Mouse (Mus musculus) testis, adult 2 months (tissue): Measurements from ENCODE around the gene Wfdc10. TPM values are rescaled to one million over a fixed set of nuclear protein-coding genes. Genes with fewer than 3 reads are reported as not detected.

Experiments
- H3K27ac ChIP-seq: fragments of 200-500 bp; 2 replicates; pipeline ENCODE4 v1.5.1; 2012; ENCODE audit warnings: low read depth, low read length; ENCODE audit not compliant: control insufficient read depth, insufficient read depth
- H3K27me3 ChIP-seq: fragments of 200-500 bp; 2 replicates; pipeline ENCODE4 v1.6.1; 2012; ENCODE audit warnings: mild to moderate bottlenecking, low read length, moderate library complexity; ENCODE audit not compliant: control insufficient read depth, insufficient read depth
- H3K36me3 ChIP-seq: fragments of 200-500 bp; 2 replicates; pipeline ENCODE4 v1.6.1; 2012; ENCODE audit warnings: mild to moderate bottlenecking, low read length; ENCODE audit not compliant: control insufficient read depth, insufficient read depth
- H3K4me1 ChIP-seq: fragments of 200-500 bp; 2 replicates; pipeline ENCODE4 v1.6.1; 2012; ENCODE audit warnings: low read length; ENCODE audit not compliant: control insufficient read depth, insufficient read depth
- H3K4me3 ChIP-seq: fragments of 200-500 bp; 2 replicates; pipeline ENCODE4 v1.5.1; 2012; ENCODE audit warnings: low read depth, mild to moderate bottlenecking, low read length, moderate library complexity, mixed read lengths; ENCODE audit not compliant: control insufficient read depth
- CTCF ChIP-seq: fragments of 200-500 bp; IDR thresholded peaks from 2 replicates; pipeline ENCODE4 v1.5.1; 2012; ENCODE audit warnings: low read depth, mild to moderate bottlenecking, inconsistent platforms, low read length, moderate library complexity; ENCODE audit not compliant: control insufficient read depth, insufficient read depth, insufficient replicate concordance
- POLR2A ChIP-seq: fragments of 200-500 bp; IDR thresholded peaks from 2 replicates; pipeline ENCODE4 v1.6.1; 2012; ENCODE audit warnings: low read depth, mild to moderate bottlenecking, inconsistent platforms, low read length, moderate library complexity; ENCODE audit not compliant: control insufficient read depth
- polyA plus RNA-seq: library from polyadenylated mRNA; depleted of rRNA; stranded (reverse); fragments of >200 nt; gene quantifications from 2 replicates; pipeline ENCODE4 v1.2.3, GENCODE M21; 2012

Wfdc10 gene
- polyA plus RNA-seq, 1 experiment: 163 TPM

DNA sequence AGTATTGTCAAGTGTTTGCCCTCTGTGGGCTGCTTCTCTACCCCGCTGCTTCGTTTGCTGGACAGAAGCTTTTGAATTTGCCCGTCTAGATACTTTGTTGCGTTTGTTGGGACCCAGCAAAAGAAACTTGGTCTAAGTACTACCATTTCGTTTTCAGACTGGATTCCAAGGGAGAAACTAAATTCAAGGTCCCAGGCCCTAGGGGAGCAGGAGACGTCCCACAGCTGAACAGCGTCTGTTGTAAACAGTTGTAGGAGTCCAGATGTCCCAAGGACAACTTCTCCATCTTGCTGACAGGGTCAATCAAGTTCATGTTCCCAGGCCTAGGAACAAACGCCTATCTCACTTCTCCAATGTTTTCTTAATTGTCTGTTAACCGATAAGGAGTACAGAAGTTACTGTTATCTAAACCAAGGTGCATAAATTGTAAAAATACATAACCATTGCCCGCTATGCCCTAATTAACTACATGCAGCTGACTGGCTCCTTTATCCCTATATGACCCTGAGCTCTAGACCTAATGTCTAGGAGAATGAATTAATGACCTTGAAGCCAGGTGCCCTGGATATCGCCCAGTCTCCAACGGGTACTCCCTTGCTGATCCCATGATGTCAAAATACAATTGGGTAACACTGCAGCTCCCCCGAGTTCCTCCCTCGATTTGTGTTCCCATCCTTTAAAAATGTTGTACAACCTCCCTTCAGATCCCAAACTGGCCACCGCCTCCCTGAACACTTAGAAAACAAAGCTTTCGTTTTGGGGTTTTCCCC lies 21.3 kb downstream of the Wfdc10 start:
- Histone ChIP-seq H3K36me3 (no peaks in the 10 kb centered on the region), H3K4me3 (no peak overlapping the region), H3K27me3 (no peaks in the 10 kb centered on the region), H3K4me1 (peaks cover 12% of the 10 kb centered on the region), H3K27ac (peak overlapping the region; percentile 51; the same call in 1 of the 2 replicates)
- TF ChIP-seq POLR2A (no peak), CTCF (no peak)

DNA sequence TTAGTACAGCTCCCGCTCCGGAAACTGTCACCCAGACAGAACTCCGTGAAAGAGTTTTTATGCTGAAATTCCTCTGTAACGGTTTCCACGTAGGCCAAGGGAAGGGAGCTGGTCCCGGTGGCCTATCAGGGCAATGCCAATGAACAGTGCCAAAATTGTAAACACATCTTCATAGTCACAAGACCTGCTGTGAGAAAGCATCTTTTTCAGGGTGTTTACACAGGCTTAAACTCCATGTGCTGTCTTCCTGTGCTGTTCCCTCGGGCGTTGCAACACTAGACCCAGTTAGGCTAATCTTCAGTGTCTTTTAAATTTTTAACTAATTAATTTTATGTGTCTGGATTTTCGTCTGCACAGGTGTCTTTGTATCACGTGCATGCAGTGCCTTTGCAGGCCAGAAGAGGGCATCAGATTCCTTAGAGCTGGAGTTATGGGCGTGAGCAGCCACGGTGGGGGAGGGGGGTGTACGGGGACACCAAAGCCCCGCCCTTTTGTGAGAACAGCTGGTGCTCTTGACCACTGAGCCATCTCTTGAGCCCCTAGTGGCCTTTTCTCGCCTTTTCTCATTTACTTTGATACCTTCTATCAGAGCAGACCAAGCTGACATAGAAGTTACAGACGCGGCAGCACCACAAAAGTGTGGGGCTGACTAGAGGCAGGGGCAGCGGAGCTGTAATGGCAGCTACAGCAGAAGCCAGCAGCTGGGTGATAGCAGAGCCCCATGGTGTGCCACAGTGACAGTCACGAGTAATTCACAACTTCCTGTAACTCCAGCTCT lies 23.2 kb downstream of the Wfdc10 start:
- H3K36me3 ChIP-seq: no peaks in the 10 kb centered on the region
- no peak overlapping the region for H3K4me3 ChIP-seq
- H3K27ac ChIP-seq: peak overlapping the region; percentile 1; the same call in 1 of the 2 replicates
- peaks cover 12% of the 10 kb centered on the region for H3K4me1 ChIP-seq
- peak; percentile 76; the same call in 1 of the 2 replicates for TF ChIP-seq CTCF
- TF ChIP-seq POLR2A: no peak
- no peaks in the 10 kb centered on the region for H3K27me3 ChIP-seq

DNA sequence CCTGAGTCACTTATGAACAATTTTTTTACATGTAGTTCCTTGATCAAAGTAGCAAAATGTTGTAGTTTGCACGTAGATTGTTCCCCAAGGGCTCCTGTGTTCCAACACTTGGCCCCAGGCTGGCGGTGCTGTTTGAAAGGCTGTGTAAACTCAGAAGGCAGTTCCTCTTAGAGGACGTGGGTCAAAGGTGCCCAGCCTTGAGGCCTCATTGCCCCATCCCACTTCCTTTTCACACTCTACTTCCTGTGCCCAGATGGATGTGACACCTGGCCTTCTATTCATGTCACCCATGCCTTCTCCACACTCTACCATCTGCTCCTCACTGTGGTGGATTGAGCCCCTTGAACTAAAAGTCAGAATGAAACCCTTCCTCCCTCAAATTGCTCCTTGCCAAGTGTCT lies 24.1 kb downstream of the Wfdc10 start:
- no peak for TF ChIP-seq CTCF
- no peak for TF ChIP-seq POLR2A
- H3K27me3 ChIP-seq: no peaks in the 10 kb centered on the region
- H3K27ac ChIP-seq: no peak overlapping the region

DNA sequence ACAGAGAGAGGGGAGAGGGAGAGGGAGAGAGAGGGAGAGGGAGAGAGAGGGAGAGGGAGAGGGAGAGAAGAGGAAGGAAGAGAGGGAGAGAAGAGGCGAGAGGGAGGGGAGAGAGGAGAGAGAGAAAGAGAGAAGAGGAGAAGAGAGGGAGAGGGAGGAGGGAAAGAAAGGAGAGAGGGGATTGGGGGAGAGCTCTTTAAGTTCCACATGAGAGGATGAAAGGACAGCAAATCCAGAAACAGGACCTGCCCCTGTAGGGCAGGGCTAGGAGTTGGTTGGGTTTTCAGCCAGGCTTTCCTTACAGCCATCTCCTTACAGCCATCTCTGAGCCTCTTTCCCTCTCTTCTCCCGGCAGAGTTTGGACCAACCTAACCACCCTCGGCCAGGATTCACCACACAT lies 29.0 kb downstream of the Wfdc10 start, which contains the start of gene Wfdc13:
Wfdc13 (plus strand) TSS at position 301 of the 400 bp plus-strand sequence.
- Histone ChIP-seq H3K27ac (no peak within 1 kb of the TSS), H3K4me3 (no peak within 1 kb of the TSS), H3K36me3 (no peaks in the 10 kb centered on the region), H3K27me3 (no peaks in the 10 kb centered on the region), H3K4me1 (peaks cover 3% of the 10 kb centered on the region; the same call in 1 of the 2 replicates)
- TF ChIP-seq POLR2A (no peak), CTCF (no peak)

More for the DNA sequence above, 24.1 kb downstream of the Wfdc10 start:
- Histone ChIP-seq H3K4me3 (no peak overlapping the region), H3K36me3 (no peaks in the 10 kb centered on the region), H3K4me1 (peaks cover 12% of the 10 kb centered on the region)

DNA sequence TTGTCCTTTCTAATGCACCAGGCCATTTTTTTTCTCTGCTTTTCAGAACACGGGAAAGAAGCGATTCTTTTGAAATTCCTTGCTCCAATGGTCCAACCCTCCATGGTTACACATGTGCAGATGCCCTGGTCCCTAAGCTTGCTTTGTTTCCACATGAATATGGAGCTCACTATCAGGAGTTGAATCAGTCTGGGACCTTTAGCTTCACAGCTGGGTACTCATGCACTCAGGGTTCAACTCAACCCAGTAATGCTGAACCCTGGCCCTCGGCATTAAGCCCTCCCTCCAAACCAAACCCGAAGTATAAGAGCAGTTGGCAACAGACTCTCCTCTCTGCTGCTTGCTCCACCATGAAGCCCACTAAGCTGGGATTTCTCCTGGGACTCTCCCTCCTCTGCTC lies 42.4 kb downstream of the Wfdc10 start, which contains the start of gene Spint4:
Spint4 (plus strand) TSS at position 301 of the 400 bp plus-strand sequence.
- no peak within 1 kb of the TSS for H3K4me3 ChIP-seq
- H3K36me3 ChIP-seq: no peaks in the 10 kb centered on the region
- TF ChIP-seq CTCF: no peak
- TF ChIP-seq POLR2A: no peak
- H3K27ac ChIP-seq: no peak within 1 kb of the TSS
- H3K4me1 ChIP-seq: no peaks in the 10 kb centered on the region
- no peaks in the 10 kb centered on the region for H3K27me3 ChIP-seq

DNA sequence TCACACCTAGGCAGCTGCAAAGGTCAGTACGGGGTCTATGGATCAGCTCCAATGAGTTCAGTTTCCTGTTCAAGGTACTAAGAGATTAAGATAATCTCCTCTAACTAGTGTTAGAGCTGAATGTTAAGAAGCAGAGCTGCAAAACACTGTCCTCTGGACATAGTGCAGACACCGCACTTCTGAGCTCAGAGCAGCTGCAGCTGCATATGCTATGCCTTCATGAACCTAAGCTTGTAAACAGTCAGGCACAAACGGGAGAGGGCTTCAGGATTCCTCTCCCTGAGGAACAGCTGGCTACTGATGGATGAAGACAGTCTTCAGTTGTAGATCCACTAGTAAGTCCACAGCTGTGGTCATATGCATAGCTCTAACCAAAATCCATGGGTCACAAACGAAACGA lies 45.1 kb downstream of the Wfdc10 start:
- no peak for TF ChIP-seq CTCF
- TF ChIP-seq POLR2A: no peak
- no peaks in the 10 kb centered on the region for H3K4me1 ChIP-seq
- H3K36me3 ChIP-seq: no peaks in the 10 kb centered on the region
- H3K27me3 ChIP-seq: no peaks in the 10 kb centered on the region
- no peak overlapping the region for H3K4me3 ChIP-seq
- no peak overlapping the region for H3K27ac ChIP-seq

DNA sequence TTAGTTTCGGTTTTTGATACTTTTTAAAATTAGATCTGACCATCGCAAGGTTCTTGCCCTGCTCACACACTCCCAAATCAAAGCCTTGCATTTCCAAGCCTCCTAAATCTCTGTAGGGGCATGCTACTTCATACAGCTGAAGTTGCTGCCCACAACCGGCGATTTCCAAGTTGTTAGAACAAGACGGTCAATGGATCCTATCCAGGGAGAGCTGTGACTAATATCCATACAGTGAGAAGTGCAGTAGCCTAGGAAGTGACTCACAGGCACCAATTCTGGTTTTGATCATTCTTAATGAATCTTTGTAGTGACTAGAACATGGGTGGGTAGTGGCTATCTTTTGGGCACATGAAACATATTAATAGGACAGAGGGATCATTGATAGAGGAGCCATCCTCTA lies 45.9 kb downstream of the Wfdc10 start:
- no peaks in the 10 kb centered on the region for H3K27me3 ChIP-seq
- peaks cover under 1% of the 10 kb centered on the region for H3K4me1 ChIP-seq
- H3K36me3 ChIP-seq: no peaks in the 10 kb centered on the region
- H3K4me3 ChIP-seq: no peak overlapping the region
- no peak overlapping the region for H3K27ac ChIP-seq
- TF ChIP-seq CTCF (no peak), POLR2A (no peak)
